Mouse (Mus musculus): Measurements from ENCODE around the gene Ets2.

The Ets2 gene

GRCm38 (mm10) chr16:95769066-95769995 lies 67.5 kb downstream of the Ets2 start:
- DNase-seq (ENCODE audit: low spot score), result no peak

GRCm38 (mm10) chr16:95769996-95770334 lies 68.1 kb downstream of the Ets2 start:
- DNase-seq (ENCODE audit: low spot score), result no peak

GRCm38 (mm10) chr16:95770402-95770801 lies 68.5 kb downstream of the Ets2 start:
- no peak for DNase-seq (ENCODE audit: low spot score)

All from embryo, embryonic 10.5 days (tissue).